26 mouse cellular contexts compared by ENCODE assay signal in genomic region chr3:130833722-130834121, GRCm38 (mm10).
DNase-seq lines count a peak whose midpoint lies in the region; ATAC-seq and TF ChIP-seq lines count a peak whose summit lies in the region.
"Had no signal": no experiment of that assay in that cellular context is flagged by ENCODE, and none has a peak within 500 bp of the region (broad histone marks: within the 10 kb centered on the region; RNA-seq: fewer than 3 reads in every experiment).

No protein-coding gene starts in this region.

- H3K9ac ChIP-seq in kidney, embryonic 16.5 days (replicated peaks; ENCODE audit: low read length), result no peak overlapping the region
- no peak overlapping the region for H3K9ac ChIP-seq in midbrain, embryonic 13.5 days (replicated peaks)
- H3K9ac ChIP-seq: embryonic facial prominence, embryonic 12.5 days; forebrain, postnatal 0 days; heart, embryonic 13.5 days; hindbrain, embryonic 15.5 days; liver, embryonic 13.5 days; neural tube, embryonic 13.5 days had no signal

- ATAC-seq in kidney, embryonic 16.5 days (ENCODE audit: low FRiP score, low TSS enrichment), result peak; percentile 83; the same call in 1 of the 2 replicates
- ATAC-seq in midbrain, embryonic 13.5 days, result peak; percentile 30; the same call in 1 of the 2 replicates
- ATAC-seq in erythroid progenitor cell, adult 5-6 weeks (replicated peaks; ENCODE audit: low FRiP score, poor library complexity, severe bottlenecking), result no peak
- ATAC-seq: activated CD4-positive, CD25-positive, alpha-beta regulatory T cell, adult 4 months; forebrain, postnatal 0 days; inflammation-experienced regulatory T-cells, adult 6 months had no signal

- no peaks in the 10 kb centered on the region for H3K27me3 ChIP-seq in cerebellum, adult 2 months (ENCODE audit: control insufficient read depth, insufficient read depth, low read length)
- no peaks in the 10 kb centered on the region for H3K27me3 ChIP-seq in kidney, embryonic 16.5 days (ENCODE audit: insufficient read depth, low read length)
- H3K27me3 ChIP-seq in midbrain, embryonic 13.5 days, result no peaks in the 10 kb centered on the region
- peaks cover 9% of the 10 kb centered on the region for H3K27me3 ChIP-seq in midbrain, embryonic 10.5 days (ENCODE audit: low read depth, poor library complexity, severe bottlenecking)
- H3K27me3 ChIP-seq: CH12.LX; embryonic facial prominence, embryonic 12.5 days; heart, embryonic 13.5 days; hindbrain, embryonic 15.5 days; liver, embryonic 13.5 days; neural tube, embryonic 13.5 days had no signal

- H3K27ac ChIP-seq in cerebellum, adult 2 months (ENCODE audit: insufficient read depth, low read length), result 0 out of 2 replicates have a peak overlapping the region, but pooled peaks have one; percentile 6
- H3K27ac ChIP-seq in kidney, embryonic 16.5 days (ENCODE audit: low read length), result peak overlapping the region; percentile 39
- H3K27ac ChIP-seq in midbrain, embryonic 13.5 days, result no peak overlapping the region
- no peak overlapping the region for H3K27ac ChIP-seq in midbrain, embryonic 10.5 days (replicated peaks)
- H3K27ac ChIP-seq: embryonic facial prominence, embryonic 12.5 days; heart, adult 2 months; heart, embryonic 13.5 days; hindbrain, embryonic 10.5 days; hindbrain, embryonic 15.5 days; liver, embryonic 13.5 days; neural tube, embryonic 13.5 days had no signal

- peak overlapping the region; percentile 26; the same call in 1 of the 2 replicates for H3K4me2 ChIP-seq in kidney, embryonic 16.5 days (replicated peaks; ENCODE audit: low read depth, low read length)
- H3K4me2 ChIP-seq in midbrain, embryonic 13.5 days (replicated peaks), result no peak overlapping the region
- H3K4me2 ChIP-seq: embryonic facial prominence, embryonic 12.5 days; heart, embryonic 13.5 days; hindbrain, embryonic 15.5 days; liver, embryonic 13.5 days; neural tube, embryonic 13.5 days had no signal

- H3K36me3 ChIP-seq in kidney, embryonic 16.5 days (ENCODE audit: insufficient read depth, low read length), result no peaks in the 10 kb centered on the region
- H3K36me3 ChIP-seq in midbrain, embryonic 13.5 days, result no peaks in the 10 kb centered on the region
- H3K36me3 ChIP-seq in midbrain, embryonic 10.5 days, result no peaks in the 10 kb centered on the region
- H3K36me3 ChIP-seq: embryonic facial prominence, embryonic 12.5 days; heart, embryonic 13.5 days; hindbrain, embryonic 10.5 days; hindbrain, embryonic 15.5 days; liver, embryonic 13.5 days; neural tube, embryonic 13.5 days had no signal

- H3K4me1 ChIP-seq in cerebellum, adult 2 months (ENCODE audit: control insufficient read depth, insufficient read depth, low read length), result no peaks in the 10 kb centered on the region
- H3K4me1 ChIP-seq in kidney, embryonic 16.5 days (ENCODE audit: insufficient read depth, low read length), result peaks cover 16% of the 10 kb centered on the region
- peaks cover 10% of the 10 kb centered on the region for H3K4me1 ChIP-seq in midbrain, embryonic 13.5 days (replicated peaks)
- peaks cover 27% of the 10 kb centered on the region for H3K4me1 ChIP-seq in midbrain, embryonic 10.5 days
- H3K4me1 ChIP-seq: hindbrain, embryonic 15.5 days; neural tube, embryonic 13.5 days had no signal

- no peak for TF ChIP-seq CTCF in cerebellum, adult 2 months (IDR thresholded peaks at IDR 0.05; ENCODE audit: borderline replicate concordance, insufficient read depth, low read depth, low read length)

- WGBS in cerebellum, adult 2 months, result 62% methylated on average over 5 of the region's 5 CpGs
- WGBS in kidney, embryonic 16.5 days, result 38% methylated on average over 5 of the region's 5 CpGs
- 51% methylated on average over 5 of the region's 5 CpGs for WGBS in midbrain, embryonic 13.5 days
- WGBS in midbrain, embryonic 10.5 days, result 67% methylated on average over 5 of the region's 5 CpGs

- no peak for DNase-seq in cerebellum, adult 2 months
- DNase-seq in cerebellum, adult 9-10 months, result no peak
- no peak for DNase-seq in kidney, postnatal 36 days
- no peak for DNase-seq in midbrain, embryonic 10.5 days (ENCODE audit: low spot score)
- DNase-seq: adrenal gland, adult 8-10 months; cerebellum, adult 9-11 months; embryo, embryonic 11 days; forebrain, postnatal 0 days; heart, adult 2 months; heart, postnatal 10 days; kidney, postnatal 14 days; liver, embryonic 13.5 days; lung, adult 2 months; lung, postnatal 14 days; right cerebral cortex, postnatal 4 days had no signal

- TF ChIP-seq POLR2A in cerebellum, adult 2 months (IDR thresholded peaks at IDR 0.05; ENCODE audit: borderline replicate concordance, insufficient read depth, low read length), result no peak

- H3K9me3 ChIP-seq in kidney, embryonic 16.5 days (ENCODE audit: low read length), result no peaks in the 10 kb centered on the region
- no peaks in the 10 kb centered on the region for H3K9me3 ChIP-seq in midbrain, embryonic 13.5 days
- H3K9me3 ChIP-seq in midbrain, embryonic 10.5 days (replicated peaks), result no peaks in the 10 kb centered on the region
- H3K9me3 ChIP-seq: embryonic facial prominence, embryonic 12.5 days; heart, embryonic 13.5 days; hindbrain, embryonic 10.5 days; hindbrain, embryonic 15.5 days; liver, embryonic 13.5 days; neural tube, embryonic 13.5 days had no signal

- H3K4me3 ChIP-seq in cerebellum, adult 2 months (replicated peaks; ENCODE audit: insufficient read depth, low read depth, low read length), result no peak overlapping the region
- no peak overlapping the region for H3K4me3 ChIP-seq in kidney, embryonic 16.5 days (ENCODE audit: low read length)
- H3K4me3 ChIP-seq in midbrain, embryonic 13.5 days (replicated peaks), result no peak overlapping the region
- no peak overlapping the region for H3K4me3 ChIP-seq in midbrain, embryonic 10.5 days
- H3K4me3 ChIP-seq: embryonic facial prominence, embryonic 12.5 days; heart, adult 2 months; heart, embryonic 13.5 days; hindbrain, embryonic 10.5 days; hindbrain, embryonic 15.5 days; liver, embryonic 13.5 days; neural tube, embryonic 13.5 days had no signal

Comparison
In these comparisons a context has a peak if more than half of its experiments do, and no peak if none do; other contexts are left out.
1. H3K27ac ChIP-seq: peak in cerebellum, adult 2 months (single experiment) and kidney, embryonic 16.5 days (single experiment); none in midbrain, embryonic 13.5 days (single experiment) and midbrain, embryonic 10.5 days (single experiment).